Mouse (Mus musculus) midbrain, embryonic 14.5 days (tissue): ENCODE measurements at regions not wholly inside any gene's neighbourhood (a gene's known extent, or its start where the extent isn't known, plus 50 kb on each side); places are given as distances from the start of the nearest gene placed in this dataset.
A peak's percentile ranks its signal among the peaks of the same experiment; 100 is the strongest.

ENCODE experiments used
- ATAC-seq: fragments of 200-750 bp; cut with Nextera tagmentation; 2 replicates; pipeline ENCODE4 v1.8.0; 2017; ENCODE audit warnings: moderate number of reproducible peaks, moderate library complexity; ENCODE audit not compliant: low FRiP score, low TSS enrichment
- DNase-seq: peaks from one replicate; pipeline ENCODE4 v3.0.0-alpha.2; 2015
- H3K27ac ChIP-seq: fragments of 300-500 bp; sonication (generic); replicated peaks from 2 replicates; pipeline ENCODE4 v1.5.1; 2014; ENCODE audit warnings: mild to moderate bottlenecking, low read depth, low read length, moderate library complexity
- H3K27me3 ChIP-seq: fragments of 300-500 bp; sonication (generic); 2 replicates; pipeline ENCODE4 v1.6.1; 2014; ENCODE audit warnings: low read length, control low read depth, mixed read lengths; ENCODE audit not compliant: control insufficient read depth, insufficient read depth
- H3K36me3 ChIP-seq: fragments of 300-500 bp; sonication (generic); 2 replicates; pipeline ENCODE4 v1.6.1; 2014; ENCODE audit warnings: low read length, control low read depth; ENCODE audit not compliant: control insufficient read depth, insufficient read depth
- H3K4me1 ChIP-seq: fragments of 300-500 bp; sonication (generic); 2 replicates; pipeline ENCODE4 v1.6.1; 2014; ENCODE audit warnings: mild to moderate bottlenecking, antibody characterized with exemption, low read length, control low read depth; ENCODE audit not compliant: control insufficient read depth, insufficient read depth
- H3K4me2 ChIP-seq: fragments of 300-500 bp; sonication (generic); 2 replicates; pipeline ENCODE4 v1.6.1; 2014; ENCODE audit warnings: mild to moderate bottlenecking, low read length, moderate library complexity
- H3K4me3 ChIP-seq: fragments of 300-500 bp; sonication (generic); replicated peaks from 2 replicates; pipeline ENCODE4 v1.5.1; 2014; ENCODE audit warnings: low read depth, low read length
- H3K9ac ChIP-seq: fragments of 300-500 bp; sonication (generic); replicated peaks from 2 replicates; pipeline ENCODE4 v1.6.1; 2014; ENCODE audit warnings: mild to moderate bottlenecking, low read length, moderate library complexity
- H3K9me3 ChIP-seq: fragments of 300-500 bp; sonication (generic); 2 replicates; pipeline ENCODE4 v1.6.1; 2016; ENCODE audit warnings: low read length, control low read depth, mixed read lengths; ENCODE audit not compliant: control insufficient read depth
- WGBS: fragments of 180-500 bp; shearing (Covaris S2); extraction: QIAGEN DNeasy Blood & Tissue Kit; methylation state at CpG from one replicate; pipeline ENCODE4 v1.1.7; 2014; 5-methylcytosine and 5-hydroxymethylcytosine counted together

- WGBS, result 93% methylated on average over 3 of the region's 3 CpGs
Observed at GRCm38 (mm10) chr3:72825618-72826017, 142.0 kb downstream of the Sis start.

GRCm38 (mm10) chr3:72823148-72823547 lies 144.5 kb downstream of the Sis start:
- no peak overlapping the region for H3K4me3 ChIP-seq
- no peaks in the 10 kb centered on the region for H3K27me3 ChIP-seq
- WGBS, result 77% methylated on average over 4 of the region's 4 CpGs
- no peaks in the 10 kb centered on the region for H3K36me3 ChIP-seq
- no peak overlapping the region for H3K9ac ChIP-seq
- DNase-seq (no peak), ATAC-seq (no peak)
- no peaks in the 10 kb centered on the region for H3K9me3 ChIP-seq
- H3K27ac ChIP-seq, result no peak overlapping the region
- no peaks in the 10 kb centered on the region for H3K4me1 ChIP-seq
- no peak overlapping the region for H3K4me2 ChIP-seq

More at GRCm38 (mm10) chr3:72825618-72826017, 142.0 kb downstream of the Sis start:
- Histone ChIP-seq H3K4me3 (no peak overlapping the region), H3K9me3 (no peaks in the 10 kb centered on the region), H3K27ac (no peak overlapping the region), H3K4me1 (no peaks in the 10 kb centered on the region), H3K36me3 (no peaks in the 10 kb centered on the region), H3K27me3 (no peaks in the 10 kb centered on the region), H3K9ac (no peak overlapping the region), H3K4me2 (no peak overlapping the region)
- DNase-seq (no peak), ATAC-seq (0 out of 2 replicates have a peak, but pooled peaks have one; percentile 53)

- no peak overlapping the region for H3K27ac ChIP-seq
- 16% methylated on average over 5 of the region's 5 CpGs for WGBS
- H3K4me3 ChIP-seq, result no peak overlapping the region
- no peaks in the 10 kb centered on the region for H3K36me3 ChIP-seq
- DNase-seq, result peak; percentile 47
- H3K4me1 ChIP-seq, result 0 out of 2 replicates have a peak, but pooled peaks cover 3% of the 10 kb centered on the region
- no peak overlapping the region for H3K4me2 ChIP-seq
- H3K9ac ChIP-seq, result no peak overlapping the region
- H3K27me3 ChIP-seq, result no peaks in the 10 kb centered on the region
- H3K9me3 ChIP-seq, result no peaks in the 10 kb centered on the region
- no peak for ATAC-seq
Observed at GRCm38 (mm10) chr3:72790611-72791010, 177.1 kb downstream of the Sis start.
